Mouse (Mus musculus): ENCODE measurements around the gene Cebpe.

Gene Cebpe

DNA sequence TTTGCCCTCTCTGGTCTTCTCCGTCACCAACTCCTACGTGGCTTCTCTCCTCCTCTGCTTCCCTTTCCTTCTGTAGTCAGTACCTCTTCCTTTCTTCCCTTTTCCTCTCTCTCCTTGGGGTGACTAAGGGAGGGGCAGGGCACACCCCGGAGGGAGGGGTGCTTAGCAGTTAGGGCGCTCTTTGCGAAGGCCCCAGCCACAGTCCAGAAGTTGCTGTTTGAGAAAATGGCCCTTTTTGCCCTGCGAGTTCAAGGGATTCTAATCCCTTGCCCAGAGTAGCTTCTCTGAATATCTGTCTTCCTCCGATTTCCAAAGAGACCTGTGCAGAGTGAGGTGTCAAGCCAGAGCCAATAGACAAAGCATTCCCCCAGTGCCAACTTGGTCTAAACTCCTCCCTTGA lies at the start of gene Cebpe:
Gene Cebpe (minus strand): TSS at position 101 of the 400 bp plus-strand sequence.
- DNase-seq (ENCODE audit: low spot score) = no peak

DNA sequence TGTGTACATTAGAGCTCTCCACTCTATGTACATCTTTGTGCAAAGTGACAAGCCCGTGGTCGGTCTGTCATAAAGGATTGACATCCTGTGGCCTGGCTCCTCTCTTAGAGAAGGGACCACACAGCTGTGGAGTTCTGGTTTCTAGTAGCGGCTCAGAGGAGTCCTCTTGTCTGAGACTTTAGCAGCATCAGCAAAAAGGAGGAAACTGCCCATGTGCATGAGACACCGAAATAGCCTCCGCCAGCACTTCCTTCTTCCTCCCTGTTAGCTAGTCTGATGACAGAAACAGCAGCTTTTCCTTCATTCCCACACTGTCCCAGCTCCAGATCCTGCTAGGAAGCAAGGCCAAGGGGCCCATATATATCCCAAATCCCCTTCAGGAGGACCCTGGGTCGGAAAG lies 44.4 kb upstream of the Cebpe start:
- no peak for DNase-seq (ENCODE audit: low spot score)

DNA sequence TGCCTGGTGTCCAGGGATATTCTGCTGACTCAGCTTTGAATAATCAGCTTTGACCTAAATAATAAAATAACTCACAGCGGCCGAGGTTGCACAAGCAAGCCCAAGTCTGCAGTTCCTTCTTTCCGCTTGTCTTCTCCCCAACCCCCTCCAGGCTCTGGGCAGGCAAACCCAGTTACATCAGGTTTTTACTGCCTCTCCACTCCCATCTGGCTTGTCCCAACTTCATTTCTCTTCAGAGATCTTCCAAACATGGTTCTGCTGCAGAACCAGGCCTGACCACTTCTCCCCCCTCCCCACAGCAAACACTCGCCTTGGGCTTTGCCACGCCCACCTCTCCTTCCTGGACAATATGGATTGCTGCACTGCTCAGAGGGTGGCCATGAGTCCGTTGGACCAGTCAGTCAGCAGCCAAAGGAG lies 42.6 kb upstream of the Cebpe start:
- no peak for DNase-seq (ENCODE audit: low spot score)

DNA sequence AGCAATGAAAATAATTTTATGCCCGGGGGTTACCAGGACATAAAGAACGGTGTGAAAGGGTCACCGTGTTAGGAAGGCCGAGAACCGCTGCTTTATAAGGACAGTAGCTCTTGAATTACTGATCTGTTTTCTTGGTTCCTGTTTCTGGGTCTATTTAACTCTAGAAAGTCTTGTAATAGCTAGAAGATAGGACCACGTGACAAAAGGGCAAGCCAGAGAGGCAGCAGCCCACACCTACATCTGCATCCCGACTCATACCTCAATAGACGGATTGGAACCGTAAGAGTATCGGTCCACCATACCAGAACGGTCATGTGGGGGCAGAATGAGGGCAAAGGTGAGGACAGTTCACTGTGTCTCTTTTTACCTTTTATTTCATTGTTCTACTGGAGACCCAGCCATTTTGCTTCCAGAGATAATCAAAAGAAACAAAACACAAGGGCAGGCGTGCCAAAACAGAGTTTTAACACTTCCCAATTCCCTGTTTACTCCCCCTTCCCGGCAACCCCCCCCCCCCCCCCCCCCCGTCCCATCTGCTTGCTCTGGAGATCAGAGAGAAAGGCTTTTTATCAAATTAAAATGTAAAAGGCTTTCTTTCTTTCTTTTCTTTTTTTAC lies 42.1 kb upstream of the Cebpe start:
- no peak for DNase-seq (ENCODE audit: low spot score)

DNA sequence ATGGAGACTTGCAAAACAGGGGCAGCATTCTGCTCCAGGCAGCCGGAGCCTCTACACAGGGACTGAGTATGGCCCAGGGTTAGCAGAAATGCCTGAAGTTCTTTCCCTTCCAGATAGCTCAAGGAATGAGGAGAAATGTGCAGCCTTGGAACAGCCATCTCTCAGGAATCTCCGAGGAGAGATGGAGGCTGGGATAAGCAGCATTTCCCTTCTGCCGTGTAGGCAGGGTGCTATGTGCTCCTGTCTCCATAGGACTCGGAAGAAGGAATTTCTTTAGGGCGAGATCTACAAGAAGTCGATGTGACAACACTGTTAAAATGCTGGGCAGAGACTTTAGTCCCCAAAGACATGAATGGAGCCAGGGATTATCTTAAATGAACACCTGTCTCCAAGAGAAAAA lies 41.0 kb upstream of the Cebpe start:
- DNase-seq (ENCODE audit: low spot score) = no peak

DNA sequence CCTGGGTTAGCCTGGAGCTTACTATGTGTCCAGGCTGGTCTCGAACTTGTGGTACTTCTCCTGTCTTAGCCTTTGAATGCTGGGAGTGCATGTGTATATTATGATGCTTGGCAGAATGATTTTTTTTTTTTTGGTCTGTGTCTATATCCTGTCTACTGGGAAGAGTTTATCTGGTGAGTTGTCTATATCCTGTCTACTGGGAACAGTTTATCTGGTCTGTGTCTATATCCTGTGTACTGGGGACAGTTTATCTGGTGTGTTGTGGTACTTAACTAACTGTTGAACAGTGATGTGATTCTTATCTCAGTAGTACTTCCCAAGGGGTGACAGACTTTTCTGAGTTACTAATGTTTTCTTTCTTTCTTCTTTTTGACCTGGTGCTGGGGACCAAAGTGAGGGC lies 39.8 kb upstream of the Cebpe start:
- DNase-seq (ENCODE audit: low spot score) = no peak

DNA sequence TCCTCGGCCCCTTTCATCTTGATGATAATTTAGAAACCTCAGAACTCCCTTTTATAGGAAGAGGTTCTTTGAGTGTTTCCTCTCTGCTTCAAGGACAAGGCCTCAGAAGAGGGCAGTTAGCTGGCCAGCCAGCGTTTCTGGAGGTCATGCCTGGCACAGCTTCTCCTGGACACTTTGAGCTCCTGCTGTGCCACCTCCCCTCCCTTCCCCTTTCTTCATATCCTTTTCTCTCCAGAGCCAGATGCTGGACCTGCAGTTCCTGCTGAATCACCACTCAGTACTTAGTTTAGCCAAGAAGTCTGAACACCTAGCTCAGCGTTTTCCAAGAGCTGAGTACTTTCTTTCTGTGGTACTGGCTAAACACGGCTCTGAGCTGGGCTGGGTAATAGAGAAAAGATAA lies 37.3 kb upstream of the Cebpe start:
- no peak for DNase-seq (ENCODE audit: low spot score)

DNA sequence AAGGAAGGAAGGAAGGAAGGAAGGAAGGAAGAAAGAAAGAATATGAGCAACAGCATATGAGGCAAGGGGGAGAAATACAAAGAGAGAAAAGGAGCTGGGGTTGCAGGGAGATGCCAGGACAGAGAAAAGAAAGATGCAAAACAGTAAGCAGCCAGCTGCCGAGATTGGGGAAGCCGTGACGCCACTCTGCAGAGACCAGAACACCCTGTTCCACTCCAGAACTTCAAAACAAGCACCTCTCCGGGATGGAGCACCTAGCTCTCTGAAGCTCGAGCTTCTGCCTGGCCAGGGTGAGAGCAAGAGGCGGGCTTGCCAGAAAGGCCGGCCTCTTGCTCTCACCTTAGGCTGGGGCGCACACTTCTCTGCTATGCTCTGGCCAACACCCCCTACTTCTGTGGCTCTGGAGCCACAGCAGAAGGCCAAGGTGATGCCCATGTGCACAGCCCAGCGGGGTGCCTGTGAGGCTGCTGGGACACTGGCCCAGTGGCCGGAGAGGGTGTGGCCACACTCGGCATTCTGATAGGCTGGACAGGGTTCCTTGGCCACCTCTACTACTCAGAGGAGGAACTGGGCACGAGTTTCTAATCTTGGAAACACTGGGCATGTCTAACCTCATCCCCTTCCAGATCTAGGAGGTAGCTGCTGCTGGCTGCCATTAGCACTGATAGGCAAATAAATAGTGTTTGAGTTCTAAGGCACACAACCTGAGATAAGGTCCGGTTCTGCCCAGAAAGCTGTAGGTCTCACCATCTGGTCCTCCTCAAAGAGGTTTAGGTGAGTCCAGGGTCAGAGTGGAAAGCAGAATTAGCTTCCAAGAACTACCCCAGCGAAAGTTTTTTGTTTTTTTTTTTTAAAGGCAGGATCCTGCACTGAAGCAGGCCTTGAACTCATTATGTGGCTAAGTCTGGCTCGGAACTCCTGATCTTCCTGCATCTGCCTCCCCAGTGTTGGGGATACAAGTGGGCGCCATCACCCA lies 36.3 kb upstream of the Cebpe start:
- DNase-seq (ENCODE audit: low spot score) = no peak

DNA sequence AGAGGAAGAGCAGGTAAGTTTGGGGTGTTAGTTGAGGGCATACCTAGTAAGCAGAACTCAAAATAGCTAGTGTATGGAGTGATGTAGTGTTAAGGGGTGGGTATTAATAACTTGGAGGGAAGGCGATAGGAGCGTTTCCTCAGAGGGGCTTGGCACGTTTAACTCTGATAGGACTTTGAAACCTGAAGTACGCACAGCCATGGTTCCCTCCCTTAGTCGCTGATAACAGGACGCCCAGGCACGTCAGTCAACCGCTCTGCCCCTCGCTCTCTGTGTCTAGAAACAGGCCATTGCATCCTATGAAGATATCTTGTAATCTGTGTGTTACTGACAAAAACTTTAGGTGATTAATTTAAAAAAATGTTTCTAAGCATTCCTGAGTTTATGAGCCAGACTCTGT lies 34.1 kb upstream of the Cebpe start:
- DNase-seq (ENCODE audit: low spot score) = no peak

DNA sequence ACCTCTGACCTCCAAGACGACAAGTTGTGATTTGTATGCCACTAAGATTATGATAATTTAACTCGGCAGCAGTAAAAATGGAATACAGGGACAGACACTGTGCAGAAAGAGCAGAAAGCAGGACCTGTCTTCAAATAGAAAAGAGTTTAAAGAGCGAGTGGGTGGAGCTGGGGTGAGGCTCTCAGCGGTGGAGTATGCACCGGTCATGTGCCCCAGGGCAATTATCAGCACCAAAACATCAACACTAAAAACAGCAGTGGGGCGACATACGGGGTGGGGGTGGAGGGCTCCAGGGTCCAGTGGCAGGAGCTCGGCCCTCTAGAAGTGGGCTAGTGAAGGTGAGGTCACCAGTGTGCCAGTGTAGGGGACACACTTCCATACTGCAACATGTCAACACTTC lies 32.5 kb upstream of the Cebpe start:
- no peak for DNase-seq (ENCODE audit: low spot score)

DNA sequence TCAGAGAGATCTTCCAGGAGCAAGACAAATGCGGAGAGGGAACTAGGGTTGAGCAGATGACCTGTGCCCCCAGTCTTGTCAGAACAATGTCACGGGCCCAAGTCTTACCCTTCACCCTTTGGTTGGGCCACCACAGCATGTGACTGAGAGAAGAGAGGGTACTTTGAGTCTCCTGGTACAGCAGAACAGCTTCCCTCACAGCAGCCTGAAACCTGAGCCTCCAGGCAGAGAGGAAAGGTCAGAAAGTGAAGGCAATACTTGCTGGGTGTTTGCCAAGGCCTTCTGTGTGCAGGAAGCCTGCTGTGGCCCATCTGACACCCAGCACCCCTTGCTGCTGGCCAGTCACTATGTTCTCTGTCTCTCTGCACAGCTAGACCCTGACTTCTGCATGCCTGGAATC lies 30.4 kb upstream of the Cebpe start:
- no peak for DNase-seq (ENCODE audit: low spot score)

DNA sequence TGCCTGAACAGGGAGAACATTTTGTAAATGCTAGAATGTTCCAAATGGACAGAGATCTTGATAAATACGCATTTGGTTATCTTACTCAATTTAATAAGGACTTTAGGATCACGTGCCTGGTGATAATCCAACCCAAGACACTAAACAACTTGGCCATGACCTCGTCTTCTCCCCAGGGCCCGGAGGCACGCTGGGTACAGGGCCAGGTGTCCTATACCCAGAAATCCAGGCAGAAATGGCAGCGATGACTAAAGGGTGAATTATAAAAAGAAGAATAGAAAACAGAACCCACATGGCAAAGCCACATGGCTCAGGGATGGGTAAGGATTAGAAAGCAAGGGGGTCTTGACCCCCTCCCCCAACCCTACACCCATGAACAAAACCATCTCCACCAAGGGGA lies 29.7 kb upstream of the Cebpe start:
- DNase-seq (ENCODE audit: low spot score) = no peak

DNA sequence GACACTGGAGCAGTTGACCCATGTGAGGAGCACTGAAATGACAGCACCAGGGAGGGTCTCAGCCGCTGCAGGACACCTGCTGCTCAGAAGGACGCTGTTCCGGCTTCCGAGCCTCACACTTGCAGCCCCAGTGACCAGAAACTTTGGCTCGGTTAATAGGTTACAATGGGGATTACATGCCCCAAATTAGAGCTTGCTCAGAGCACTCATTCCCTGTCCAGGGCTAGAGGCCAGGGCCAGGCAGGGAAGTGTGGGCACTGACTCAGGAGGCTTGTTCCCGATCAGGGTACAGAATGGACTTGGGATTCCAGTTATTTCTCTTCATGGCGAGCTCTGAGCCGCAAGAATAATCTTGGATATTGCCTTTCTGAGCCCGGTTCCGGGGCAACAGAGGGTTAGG lies 25.7 kb upstream of the Cebpe start:
- no peak for DNase-seq (ENCODE audit: low spot score)

DNA sequence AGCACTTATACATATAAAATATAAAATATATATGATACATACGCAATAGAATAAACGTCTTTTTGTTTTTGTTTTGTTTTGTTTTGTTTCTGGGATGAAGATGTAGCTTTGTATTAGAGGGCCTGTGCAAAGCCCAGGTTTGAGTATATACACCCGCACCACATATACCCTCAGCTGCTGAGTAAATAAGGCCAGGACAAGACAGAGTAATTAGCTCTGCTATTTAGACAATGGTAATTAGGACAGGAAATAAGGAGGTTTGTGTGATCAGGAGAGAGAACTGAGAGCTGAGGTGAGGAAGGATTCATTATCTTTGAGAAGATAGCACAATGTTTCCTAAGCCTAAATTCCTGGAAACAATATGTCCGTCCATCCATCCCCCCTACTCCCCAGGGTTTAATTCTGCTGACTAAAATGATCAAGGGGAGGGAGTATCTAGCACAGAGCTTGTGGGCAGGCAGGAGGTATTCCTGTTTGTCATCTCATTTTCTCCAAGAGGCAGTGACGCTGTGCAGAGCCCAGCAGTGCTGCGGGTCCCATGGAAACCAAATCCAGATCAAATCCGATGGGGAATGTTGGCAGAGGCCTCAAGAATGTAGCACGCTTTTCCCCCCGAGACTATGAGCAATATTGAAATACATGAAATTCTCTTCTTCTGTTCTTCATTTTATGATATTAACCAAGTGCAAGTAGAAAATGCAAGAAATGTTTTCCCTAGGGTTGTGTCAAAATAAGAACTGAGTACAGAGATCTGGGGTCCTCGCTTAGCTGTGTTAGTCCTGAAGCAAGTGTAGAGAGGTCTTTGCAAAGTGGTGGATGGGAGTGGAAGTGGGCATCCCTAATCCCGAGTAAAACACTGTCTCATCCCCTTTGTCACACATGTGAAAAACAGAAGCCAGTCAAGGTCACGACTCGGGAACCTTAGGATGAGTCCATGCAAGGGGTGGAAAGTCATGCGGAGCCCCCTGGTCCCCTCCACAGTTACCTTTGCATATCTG lies 24.9 kb upstream of the Cebpe start:
- no peak for DNase-seq (ENCODE audit: low spot score)

DNA sequence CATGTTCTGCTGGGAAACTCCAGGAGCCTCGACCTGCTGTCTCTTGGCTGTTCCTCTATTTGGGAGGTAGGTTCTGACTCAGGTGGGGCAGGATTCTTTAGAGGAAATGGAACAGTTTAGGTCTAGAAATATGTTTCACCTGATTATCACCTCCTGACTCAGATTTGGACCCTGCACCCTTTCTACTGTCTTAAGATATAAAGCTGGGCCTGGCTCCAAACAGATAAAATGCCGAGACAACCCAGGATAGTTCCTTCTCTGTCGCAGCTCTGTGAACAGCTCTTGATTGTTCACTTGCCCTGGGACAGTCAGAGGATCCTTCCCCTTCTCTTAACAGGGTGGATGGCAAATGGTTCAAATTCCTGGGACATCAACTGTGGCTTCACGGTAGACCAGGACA lies 23.2 kb upstream of the Cebpe start:
- no peak for DNase-seq (ENCODE audit: low spot score)

DNA sequence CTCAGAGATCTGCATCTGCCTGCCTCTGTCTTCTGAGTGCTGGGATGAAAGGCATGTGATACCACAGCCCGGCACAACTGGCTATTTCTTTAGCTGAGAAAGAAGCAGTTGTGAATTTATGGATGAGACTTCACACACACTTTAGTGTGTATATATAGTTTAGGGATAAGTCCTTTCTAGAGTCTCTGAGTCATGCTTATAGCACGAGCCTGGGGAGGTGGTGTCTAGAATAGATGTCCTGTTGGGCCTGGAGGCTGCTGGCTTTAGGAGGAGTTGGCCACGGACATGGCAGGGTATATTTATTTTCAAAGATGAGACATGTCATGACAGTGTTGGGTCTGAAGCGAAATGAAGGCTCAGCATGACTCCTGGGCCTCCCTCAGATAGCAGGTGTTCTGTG lies 22.0 kb upstream of the Cebpe start:
- no peak for DNase-seq (ENCODE audit: low spot score)

DNA sequence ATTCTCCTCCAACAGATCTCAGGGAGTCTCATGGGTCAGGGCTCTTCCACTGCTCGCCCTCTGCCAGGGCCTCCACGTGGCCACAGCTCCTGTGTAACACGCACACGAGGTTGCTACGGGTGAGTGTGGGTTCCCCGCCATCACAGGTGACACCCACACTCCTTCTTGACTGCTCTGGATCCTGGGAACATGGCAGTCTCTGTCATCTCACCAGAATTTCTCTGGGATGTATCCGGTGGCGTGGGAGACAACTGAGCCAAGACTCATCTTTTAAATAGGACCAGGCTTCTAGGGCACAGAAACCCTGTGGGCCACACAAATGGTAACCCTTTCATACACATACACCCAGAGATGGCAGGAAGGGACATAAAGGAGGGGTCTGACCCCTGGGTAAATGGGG lies 20.2 kb upstream of the Cebpe start:
- DNase-seq (ENCODE audit: low spot score) = no peak

DNA sequence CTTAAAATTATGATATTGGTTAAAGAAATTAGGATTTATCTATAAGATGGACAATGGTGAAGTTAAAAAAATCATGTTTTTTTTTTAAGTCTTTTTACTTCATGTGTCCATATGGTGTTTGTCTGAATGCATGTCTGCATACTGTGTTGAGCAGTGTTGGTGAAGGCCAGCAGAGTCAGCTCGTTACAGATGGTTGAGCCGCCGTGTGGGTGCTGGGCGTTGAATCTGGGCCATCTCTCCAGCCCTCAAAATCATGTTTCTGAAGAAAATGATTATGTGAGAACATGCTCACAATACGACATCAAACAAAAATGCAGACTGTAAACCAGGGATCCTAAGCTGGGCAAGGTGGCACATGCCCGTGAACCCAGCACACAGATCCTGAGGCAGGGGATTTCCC lies 18.3 kb upstream of the Cebpe start:
- DNase-seq (ENCODE audit: low spot score) = no peak

DNA sequence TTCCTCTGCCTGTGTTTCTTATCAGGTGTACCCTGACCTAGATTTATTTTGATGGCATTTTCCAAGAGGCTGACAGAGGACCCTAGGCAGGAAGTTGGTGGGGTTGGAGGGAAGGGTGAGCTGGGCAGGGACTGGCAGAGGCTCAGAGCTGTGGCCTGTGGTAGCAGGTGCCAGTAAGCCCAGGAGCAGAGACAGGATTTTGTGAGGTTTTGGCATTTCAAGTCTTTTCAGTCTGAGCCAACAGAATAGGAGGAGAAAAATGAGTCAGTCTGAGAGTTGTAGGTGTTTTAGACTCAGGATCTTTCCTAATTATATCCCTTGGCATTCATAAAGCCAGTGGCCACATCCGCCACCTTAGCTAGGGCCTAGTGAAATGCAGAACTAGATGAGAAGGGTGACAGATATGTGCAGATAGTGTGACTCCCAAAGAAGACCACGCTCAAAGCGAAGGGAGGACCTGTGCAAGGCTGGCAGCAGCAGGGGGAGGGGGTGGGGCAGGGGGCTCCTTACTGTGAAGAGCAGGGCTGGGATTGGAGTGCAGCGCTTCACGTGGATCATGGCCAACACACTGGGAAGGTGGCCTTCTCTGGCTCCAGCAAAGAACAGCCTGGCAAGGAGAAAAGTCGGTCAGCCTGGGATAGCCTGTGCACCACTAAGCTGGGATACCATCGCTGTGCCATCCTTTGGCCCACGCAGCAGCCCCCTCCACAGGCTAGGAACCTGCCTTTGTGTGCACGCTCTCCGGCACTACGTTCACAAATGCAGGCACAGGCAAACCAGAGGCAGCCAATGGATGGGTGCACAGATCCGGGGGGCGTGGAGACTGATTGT lies 17.1 kb upstream of the Cebpe start:
- no peak for DNase-seq (ENCODE audit: low spot score)

DNA sequence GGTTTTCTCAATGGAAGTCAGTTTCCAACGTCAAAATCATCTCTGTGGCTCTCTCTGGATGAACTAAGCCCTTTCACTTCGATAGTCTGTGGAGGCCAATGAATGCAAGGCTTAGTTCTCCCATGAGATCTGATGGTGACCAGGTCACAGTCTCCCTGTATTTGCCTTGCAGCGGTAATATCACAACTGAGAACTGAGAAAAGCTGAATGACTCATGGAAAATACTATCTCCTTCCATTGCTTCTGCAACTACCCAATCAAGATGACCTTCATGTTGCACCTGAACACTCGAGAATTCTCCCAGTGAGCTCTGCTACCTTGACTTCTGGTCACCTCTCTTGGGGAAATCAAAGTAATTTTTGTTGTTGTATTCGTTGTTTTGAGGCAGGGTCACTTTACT lies 15.6 kb upstream of the Cebpe start:
- DNase-seq (ENCODE audit: low spot score) = no peak

DNA sequence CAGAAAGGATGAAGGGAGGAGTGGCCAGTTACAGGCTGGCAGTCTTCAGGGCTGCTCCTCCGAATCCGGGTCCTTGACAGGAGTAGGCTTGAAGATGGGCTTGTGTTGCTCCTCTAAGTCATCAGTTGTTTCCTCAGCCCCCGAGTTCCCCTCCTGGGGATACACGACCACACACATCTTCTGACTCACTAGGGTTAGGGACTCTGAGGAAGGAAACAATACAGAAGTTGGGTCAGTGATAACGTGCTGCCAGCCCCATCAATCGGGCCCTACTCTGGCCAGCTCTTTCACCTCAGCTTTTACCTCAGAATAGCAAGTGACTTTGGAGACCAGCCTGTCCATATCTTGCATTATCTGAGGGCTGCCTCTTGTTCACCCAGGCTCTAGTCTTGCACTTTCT lies 12.1 kb upstream of the Cebpe start:
- no peak for DNase-seq (ENCODE audit: low spot score)

DNA sequence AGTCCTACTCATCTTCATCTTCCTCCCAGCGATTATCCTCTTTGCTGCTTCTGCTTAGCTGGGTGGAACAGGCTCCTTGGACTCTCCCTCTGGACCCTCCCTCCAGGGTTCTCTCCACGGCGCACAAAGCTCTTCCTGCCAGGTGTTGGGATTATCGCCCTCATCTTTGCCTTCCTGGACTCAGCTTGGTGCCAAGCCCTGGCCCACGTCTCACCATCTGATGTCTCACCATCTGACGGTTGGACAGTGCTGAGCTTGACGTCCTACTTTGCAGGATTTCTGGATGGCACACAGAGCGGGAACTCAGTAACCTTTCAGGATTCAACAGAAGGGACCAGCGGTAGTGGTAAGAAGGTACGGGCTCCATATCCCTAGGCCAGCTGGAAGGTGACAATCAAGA lies 9.7 kb upstream of the Cebpe start:
- DNase-seq (ENCODE audit: low spot score) = no peak
